Mouse (Mus musculus) layer of hippocampus, postnatal 10 days (tissue): ENCODE data around the gene Zfp467. TPM values are rescaled to one million over a fixed set of nuclear protein-coding genes. Genes with fewer than 3 reads are reported as not detected.

ENCODE experiments used
- DNase-seq, 2 experiments: peaks; one replicate each; pipeline ENCODE4 v3.0.0; 2021; ENCODE audit warnings: low spot score in 2 of 2
- long read RNA-seq: library from polyadenylated mRNA; stranded (forward); transcript quantifications from one replicate; pipeline ENCODE4 v2.0.0, GENCODE M21; 2023
- total RNA-seq, 2 experiments: library from RNA; stranded (reverse); gene quantifications; 2 replicates each; pipeline ENCODE4 v1.2.3; 2021

Zfp467 gene
- 10 to 100 TPM; 17.2 to 21.3 TPM for total RNA-seq
- long read RNA-seq, partial matches to known transcripts: 0 of 23 reads
- long read RNA-seq, other reads (novel, unspliced or antisense): 16 of 23 reads

GRCm38 (mm10) chr6:48445181-48446101, at the start of gene Zfp467:
TSS of gene Zfp467 (minus strand) at chr6:48445825.
- DNase-seq: peak; percentile 52 to 61

DNA sequence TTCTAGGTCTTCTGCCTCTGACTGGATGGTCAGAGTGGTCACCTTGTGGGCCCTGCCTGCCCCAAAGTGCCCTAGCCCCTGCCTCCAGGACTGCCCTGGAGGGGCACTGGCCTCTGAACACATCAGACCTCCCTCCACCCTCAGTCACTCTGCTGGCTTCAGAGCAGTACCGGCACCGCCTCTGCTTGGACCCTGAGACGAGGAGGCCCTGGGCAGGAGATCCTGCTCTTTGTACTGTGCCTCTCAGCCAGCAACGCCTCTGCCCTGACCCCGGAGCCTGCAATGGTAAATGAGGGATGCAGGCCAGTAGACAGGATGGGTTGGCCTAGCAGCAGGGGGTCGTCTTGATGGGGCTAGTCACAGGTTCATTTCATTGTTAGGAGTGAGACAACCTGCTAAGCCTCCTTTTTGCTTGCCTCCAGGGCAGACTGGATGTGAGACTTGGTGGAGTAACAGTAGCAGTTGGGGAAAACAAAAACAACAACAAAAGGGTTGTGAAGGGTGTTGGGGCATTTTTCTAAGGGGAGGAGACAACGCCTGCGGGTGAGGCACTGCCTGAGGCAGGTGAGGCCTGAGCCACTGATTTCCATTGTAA, 47.6 kb upstream of the Zfp467 start:
- no peak for DNase-seq

GRCm38 (mm10) chr6:48491361-48491760, 45.7 kb upstream of the Zfp467 start:
- no peak for DNase-seq

DNA sequence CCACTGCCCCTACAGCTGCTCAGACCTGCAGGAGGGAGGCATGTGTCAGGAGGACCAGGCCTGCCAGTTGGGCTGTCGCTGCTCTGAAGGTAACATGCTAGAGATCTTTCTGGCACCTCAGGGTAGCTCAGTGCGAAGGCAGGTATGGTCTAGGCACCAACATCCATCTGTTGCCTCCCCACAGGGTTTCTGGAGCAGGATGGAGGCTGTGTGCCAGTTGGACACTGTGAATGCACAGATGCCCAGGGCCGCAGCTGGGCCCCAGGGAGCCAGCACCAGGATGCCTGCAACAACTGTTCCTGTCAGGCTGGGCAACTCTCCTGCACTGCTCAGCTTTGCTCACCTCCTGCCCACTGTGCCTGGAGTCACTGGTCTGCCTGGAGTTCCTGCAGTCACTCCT, 44.1 kb upstream of the Zfp467 start:
- DNase-seq: no peak

GRCm38 (mm10) chr6:48487747-48488725, 42.4 kb upstream of the Zfp467 start:
- no peak for DNase-seq

- no peak for DNase-seq
These were observed 36.9 kb upstream of the Zfp467 start for GRCm38 (mm10) chr6:48482501-48482900.

GRCm38 (mm10) chr6:48478446-48478845, 32.8 kb upstream of the Zfp467 start:
- no peak for DNase-seq

DNA sequence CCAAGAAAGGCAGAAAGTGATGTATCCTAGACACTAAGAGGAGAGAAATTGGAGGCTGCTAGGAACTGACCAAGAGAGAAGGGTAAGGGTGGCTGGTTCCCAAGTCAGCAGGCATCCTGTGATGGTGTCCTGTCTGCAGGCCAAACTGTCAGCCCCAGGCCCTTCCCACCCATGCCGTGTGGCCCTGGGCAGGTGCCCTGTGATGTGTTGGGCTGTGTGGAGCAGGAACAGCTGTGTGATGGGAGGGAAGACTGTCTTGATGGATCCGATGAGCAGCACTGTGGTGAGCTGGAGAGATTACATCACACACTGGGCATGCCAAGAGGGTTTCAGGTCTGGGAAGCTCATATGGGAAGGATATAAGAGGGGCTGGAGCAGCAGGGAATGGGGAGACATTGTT, 25.1 kb upstream of the Zfp467 start:
- no peak for DNase-seq

- DNase-seq: no peak
These were observed 21.9 kb upstream of the Zfp467 start for GRCm38 (mm10) chr6:48467490-48467889.

GRCm38 (mm10) chr6:48466715-48467114, 21.1 kb upstream of the Zfp467 start:
- no peak for DNase-seq

DNA sequence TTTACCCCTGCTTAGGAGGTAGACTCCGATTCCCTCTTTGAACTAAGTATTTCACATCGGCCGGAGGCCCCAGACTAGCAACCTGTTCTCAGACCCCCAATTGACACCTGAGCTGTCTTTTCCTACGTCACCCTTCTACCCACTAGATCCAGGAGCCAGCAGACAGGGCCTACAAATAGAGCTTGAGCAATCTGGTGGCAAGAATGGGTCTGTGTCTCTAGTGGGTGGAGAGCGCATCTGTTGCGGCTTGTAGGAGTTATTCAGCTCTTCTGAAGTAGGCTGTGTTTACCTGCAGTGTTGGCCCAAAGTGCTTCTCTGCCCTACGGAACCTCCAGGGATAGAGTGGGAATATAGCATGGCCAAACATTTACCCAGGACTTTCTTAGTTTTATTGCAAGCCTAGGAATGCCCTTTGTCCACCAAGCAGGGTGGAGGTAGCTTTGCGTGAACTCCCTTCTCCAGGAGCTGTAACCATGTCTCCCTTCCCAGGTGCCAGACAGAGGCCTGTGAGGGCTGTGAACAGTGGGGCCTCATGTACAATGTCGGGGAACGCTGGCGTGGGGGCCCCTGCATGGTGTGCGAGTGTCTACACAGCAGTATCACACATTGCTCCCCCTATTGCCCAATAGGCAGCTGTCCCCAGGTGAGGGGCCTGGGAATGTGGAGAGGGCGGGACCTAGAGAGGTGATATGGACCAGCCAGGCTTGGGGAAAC, 19.5 kb upstream of the Zfp467 start:
- DNase-seq: no peak

DNA sequence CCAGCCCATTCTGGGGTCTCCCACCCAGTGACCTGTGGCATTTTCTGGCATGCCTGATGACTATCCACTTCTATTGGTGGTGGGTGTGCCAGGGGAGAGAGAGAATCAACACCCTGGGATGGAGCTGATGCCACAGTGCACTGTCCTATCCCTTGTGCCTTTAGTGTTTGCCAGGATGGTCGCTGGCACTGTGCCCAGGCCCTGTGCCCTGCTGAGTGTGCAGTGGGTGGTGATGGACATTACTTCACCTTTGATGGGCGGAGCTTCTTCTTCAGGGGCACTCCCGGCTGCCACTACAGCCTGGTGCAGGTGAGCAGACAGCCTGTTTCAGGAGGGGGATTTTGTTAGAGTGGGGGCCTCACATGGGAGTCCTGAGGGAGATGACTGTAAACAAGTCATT, 7.1 kb upstream of the Zfp467 start:
- no peak for DNase-seq

DNA sequence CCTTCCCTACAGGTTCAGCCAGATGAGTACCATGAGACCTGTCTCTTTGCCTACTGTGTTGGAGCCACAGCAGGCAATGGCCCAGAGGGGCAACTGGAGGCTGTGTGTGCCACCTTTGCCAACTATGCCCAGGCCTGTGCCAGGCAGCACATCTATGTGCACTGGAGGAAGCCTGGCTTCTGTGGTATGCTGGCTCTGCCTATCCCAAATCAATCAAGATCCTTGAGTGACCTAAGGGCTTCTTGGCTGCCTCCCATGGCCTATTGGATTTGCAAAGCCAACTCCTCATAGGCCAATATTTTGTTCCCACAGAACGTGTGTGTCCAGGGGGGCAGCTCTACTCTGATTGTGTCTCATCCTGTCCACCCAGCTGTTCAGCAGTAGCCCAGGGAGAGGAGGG, 6.5 kb upstream of the Zfp467 start:
- no peak for DNase-seq

DNA sequence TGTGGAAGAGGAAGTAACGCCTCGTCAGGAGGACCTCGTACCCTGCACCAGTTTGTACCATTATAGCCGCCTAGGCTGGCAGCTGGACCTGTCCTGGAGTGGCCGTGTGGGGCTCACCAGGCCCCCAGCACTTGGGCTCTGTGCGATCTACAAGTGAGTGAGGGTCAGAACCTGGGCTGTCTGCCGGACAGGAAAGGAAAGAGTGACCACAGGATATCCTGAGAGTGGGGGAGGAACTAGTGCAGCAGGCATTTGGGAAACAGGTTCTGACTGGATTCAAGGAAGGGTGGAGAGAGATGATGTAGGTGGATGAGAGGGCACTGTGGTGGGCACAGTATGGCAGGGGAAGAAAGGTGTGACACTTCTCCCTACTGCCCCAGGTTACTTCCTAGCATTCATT, 2.9 kb upstream of the Zfp467 start:
- DNase-seq: no peak

DNA sequence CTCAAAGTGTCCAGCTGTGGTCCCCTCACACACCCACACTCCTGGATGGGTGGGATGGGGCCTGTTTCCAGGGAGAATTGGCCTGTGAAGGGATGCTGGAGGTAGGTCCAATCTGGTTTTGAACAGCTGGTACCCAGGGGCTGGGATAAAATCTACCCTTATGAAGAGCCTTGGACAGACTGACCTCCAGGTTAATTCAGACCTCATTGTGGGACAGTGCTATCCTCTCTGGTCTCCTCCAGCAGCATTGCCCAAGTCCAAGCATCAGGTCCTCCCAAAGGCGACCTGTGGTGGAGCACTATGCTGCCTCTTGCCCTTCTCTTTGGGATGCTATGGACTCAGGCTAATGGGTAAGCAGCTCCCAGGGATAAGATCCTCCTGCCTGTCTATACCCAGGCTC, 2.3 kb upstream of the Zfp467 start, which contains the start of gene Sspo:
Gene Sspo, plus strand, starts transcription at position 301 of the 400 bp plus-strand sequence.
- no peak for DNase-seq

DNA sequence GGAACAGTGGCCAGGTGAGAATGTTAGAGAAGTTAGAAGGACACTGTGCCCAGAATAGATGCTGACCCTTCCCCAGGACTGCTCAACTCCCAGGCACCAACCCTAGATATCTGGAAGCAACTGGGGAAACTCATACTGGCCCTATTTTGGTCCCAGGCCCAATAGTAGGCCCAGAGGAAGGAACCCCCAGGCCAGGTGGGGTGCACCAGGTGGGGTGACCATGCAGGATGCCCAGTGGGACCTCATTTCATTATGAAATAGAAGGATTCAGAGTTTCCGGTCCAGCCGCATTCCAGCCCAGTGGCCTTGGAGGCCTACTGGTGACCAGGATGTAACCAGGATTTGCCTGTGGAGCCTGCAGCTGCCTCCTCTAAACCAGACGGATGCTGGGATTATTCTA, 1.3 kb upstream of the Zfp467 start:
- DNase-seq: no peak

- DNase-seq: no peak
These were observed 631 bp upstream of the Zfp467 start for GRCm38 (mm10) chr6:48446256-48446655.

- peak in 1 of 2 experiments; percentile 81 for DNase-seq
These were observed 1.1 kb downstream of the Zfp467 start for GRCm38 (mm10) chr6:48444310-48445180.

GRCm38 (mm10) chr6:48443592-48444309, 1.9 kb downstream of the Zfp467 start:
- peak; percentile 94 to 95 for DNase-seq
